Mouse (Mus musculus) CH12.LX (cell line): ENCODE data around the gene Lrp10. TPM values are rescaled to one million over a fixed set of nuclear protein-coding genes. Genes with fewer than 3 reads are reported as not detected.

Experiments used
- DNase-seq: peaks from one replicate; pipeline ENCODE4 v3.0.0-alpha.2; 2013; ENCODE audit errors: extremely low read depth
- H3K27ac ChIP-seq: 2 replicates; pipeline ENCODE4 v1.5.1; 2012; ENCODE audit warnings: low read depth, mild to moderate bottlenecking, control low read depth, moderate library complexity; ENCODE audit not compliant: insufficient read depth
- H3K27me3 ChIP-seq: replicated peaks from 2 replicates; pipeline ENCODE3; 2012; ENCODE audit warnings: inconsistent platforms
- H3K36me3 ChIP-seq, 2 experiments: replicated peaks in 1 of 2; 2 replicates each; pipeline versions ENCODE3 to v1.6.1; 2012; ENCODE audit warnings: inconsistent platforms in 1 of 2, low read length in 1 of 2, mild to moderate bottlenecking in 1 of 2, mixed read lengths in 1 of 2, moderate library complexity in 1 of 2; ENCODE audit not compliant: control insufficient read depth in 1 of 2, insufficient read depth in 1 of 2
- H3K4me1 ChIP-seq, 2 experiments: 2 replicates each; pipeline ENCODE4 v1.6.1; 2012; ENCODE audit warnings: inconsistent platforms in 1 of 2, moderate library complexity in 1 of 2; ENCODE audit not compliant: insufficient read depth in 2 of 2, control insufficient read depth in 1 of 2
- H3K4me2 ChIP-seq: 2 replicates; pipeline ENCODE4 v1.6.1; 2012; ENCODE audit warnings: low read depth, mild to moderate bottlenecking, control low read depth; ENCODE audit not compliant: poor library complexity, insufficient read depth, severe bottlenecking
- H3K4me3 ChIP-seq, 3 experiments: fragments of 150-350 bp in 1 of 3; sonication (generic) in 1 of 3; replicated peaks in 1 of 3; 2 replicates each; pipeline versions ENCODE3 to v1.5.1; 2011 to 2012; ENCODE audit warnings: low read depth in 2 of 3, low read length in 2 of 3, mild to moderate bottlenecking in 2 of 3, moderate library complexity in 2 of 3, control low read depth in 1 of 3, improper control_type of control experiment in 1 of 3, inconsistent platforms in 1 of 3, mixed read lengths in 1 of 3; ENCODE audit not compliant: poor library complexity in 1 of 3
- H3K79me2 ChIP-seq: replicated peaks from 2 replicates; pipeline ENCODE4 v1.6.1; 2012; ENCODE audit warnings: mild to moderate bottlenecking, moderate library complexity; ENCODE audit not compliant: control insufficient read depth, poor library complexity, insufficient read depth, severe bottlenecking; ENCODE audit errors: extremely low read depth
- H3K9ac ChIP-seq: 2 replicates; pipeline ENCODE4 v1.6.1; 2012; ENCODE audit warnings: low read depth, mild to moderate bottlenecking, control low read depth, moderate library complexity; ENCODE audit not compliant: insufficient read depth
- H3K9me3 ChIP-seq: replicated peaks from 2 replicates; pipeline ENCODE3; 2012; ENCODE audit warnings: low read length, inconsistent platforms, mixed read lengths
- CHD2 ChIP-seq: IDR thresholded peaks from 2 replicates; pipeline ENCODE4 v1.6.1; 2011; ENCODE audit warnings: low read length, improper control_type of control experiment
- HCFC1 ChIP-seq: IDR thresholded peaks from 2 replicates; pipeline ENCODE4 v1.6.1; 2012; ENCODE audit warnings: low read depth, mild to moderate bottlenecking, inconsistent platforms, low read length, improper control_type of control experiment
- JUND ChIP-seq: conservative IDR thresholded peaks from 2 replicates; pipeline ENCODE4 v1.6.1; 2011; ENCODE audit warnings: low read depth, low read length, improper control_type of control experiment
- MAZ ChIP-seq: IDR thresholded peaks from 2 replicates; pipeline ENCODE4 v1.6.1; 2012; ENCODE audit warnings: low read depth, mild to moderate bottlenecking, inconsistent platforms, low read length, improper control_type of control experiment, moderate library complexity
- MEF2A ChIP-seq: IDR thresholded peaks from 2 replicates; pipeline ENCODE4 v1.6.1; 2014; ENCODE audit warnings: low read depth, mild to moderate bottlenecking, inconsistent platforms, low read length, improper control_type of control experiment, borderline replicate concordance
- MXI1 ChIP-seq: IDR thresholded peaks from 2 replicates; pipeline ENCODE4 v1.6.1; 2011; ENCODE audit warnings: mild to moderate bottlenecking, low read depth, low read length, improper control_type of control experiment
- TCF12 ChIP-seq: IDR thresholded peaks from 2 replicates; pipeline ENCODE4 v1.6.1; 2014; ENCODE audit warnings: low read depth, mild to moderate bottlenecking, inconsistent platforms, low read length, improper control_type of control experiment
- USF2 ChIP-seq: conservative IDR thresholded peaks from 2 replicates; pipeline ENCODE4 v1.6.1; 2011; ENCODE audit warnings: low read depth, low read length, improper control_type of control experiment
- dilution Hi-C: fragments of 300-500 bp; cut with MboI; formaldehyde crosslinking; loops from 2 replicates; pipeline ENCODE4 v1.14.3; 2020; ENCODE audit warnings: low sequenced_read_pairs; ENCODE audit not compliant: extremely low pct_unique_long_range_greater_than_20kb, extremely low pct_ligation_motif_present
- in situ Hi-C: fragments of 300-500 bp; cut with MboI; formaldehyde crosslinking; loops from 3 replicates; pipeline ENCODE4 v1.14.3; 2019; ENCODE audit warnings: low sequenced_read_pairs, low pct_ligation_motif_present, low pct_unique_long_range_greater_than_20kb, mixed read lengths
- polyA plus RNA-seq: library from polyadenylated mRNA; unstranded; fragments of >175 nt; gene quantifications from 2 replicates; pipeline ENCODE4 v1.2.1, GENCODE M21; 2012; ENCODE audit warnings: low read depth; ENCODE audit not compliant: insufficient read length
- total RNA-seq, 2 experiments: library from RNA; depleted of rRNA; stranded (reverse); fragments of 300-350 nt in 1 of 2; fragments of >200 nt in 1 of 2; gene quantifications; 2 replicates each; pipeline ENCODE4 v1.2.3; 2012 to 2014

Gene Lrp10
- total and polyA plus RNA-seq, 3 experiments, result 28.7 to 79.8 (median 60.0) TPM

GRCm38 (mm10) chr14:54432837-54433830 is 30.8 kb upstream of the Lrp10 start:
- no peaks in the 10 kb centered on the region for H3K79me2 ChIP-seq
- H3K27ac ChIP-seq, result no peak overlapping the region
- TF ChIP-seq CHD2 (0 out of 2 replicates have a peak, but pooled peaks have one; percentile 21), HCFC1 (no peak)
- in situ Hi-C loops, result loop anchor here (10.0 kb wide), 1 partner anchor 198 kb away; no protein-coding TSS in a partner anchor
- H3K4me1 ChIP-seq, result peaks cover 14 to 28% of the 10 kb centered on the region in 2 experiments
- H3K4me3 ChIP-seq, result no peak overlapping the region
- H3K9me3 ChIP-seq, result no peaks in the 10 kb centered on the region
- H3K9ac ChIP-seq, result no peak overlapping the region
- no peak overlapping the region for H3K4me2 ChIP-seq
- dilution Hi-C loops, result no loop called here
- no peaks in the 10 kb centered on the region for H3K27me3 ChIP-seq
- peaks cover 13 to 28% of the 10 kb centered on the region in 2 experiments for H3K36me3 ChIP-seq
- DNase-seq, result no peak

DNA sequence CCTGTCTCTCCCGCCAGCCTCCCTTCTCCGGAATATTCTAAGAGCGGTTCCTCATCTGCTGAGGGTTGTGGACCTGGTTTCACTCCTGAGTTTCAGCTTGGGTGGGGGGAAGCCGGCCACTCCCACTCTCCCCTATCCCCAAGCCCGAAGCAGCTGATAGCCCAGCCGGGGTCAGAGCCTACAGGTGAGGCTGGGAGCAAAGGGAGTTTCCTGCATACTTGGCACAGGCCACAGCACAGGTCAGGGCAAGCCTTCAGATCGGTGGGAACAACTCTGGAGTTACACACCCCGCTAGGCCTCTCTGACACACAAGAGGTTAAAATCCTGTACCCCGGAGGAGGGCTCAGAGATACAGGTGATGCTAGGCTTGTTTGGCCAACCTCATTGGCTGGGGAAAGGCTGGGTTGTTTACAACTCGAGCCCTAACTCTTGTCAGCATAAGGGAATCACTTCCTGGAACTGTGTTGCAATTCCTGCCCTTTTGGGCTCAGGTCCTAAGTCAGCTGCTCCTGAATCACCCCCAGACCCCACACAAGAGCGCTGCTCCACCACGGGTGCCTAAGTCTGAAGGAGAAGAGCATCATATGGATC is 29.9 kb upstream of the Lrp10 start:
- H3K4me3 ChIP-seq, result no peak overlapping the region
- peaks cover 10 to 20% of the 10 kb centered on the region in 2 experiments for H3K36me3 ChIP-seq
- H3K27ac ChIP-seq, result no peak overlapping the region
- no peaks in the 10 kb centered on the region for H3K9me3 ChIP-seq
- dilution Hi-C loops (no loop called here), in situ Hi-C loops (loop anchor here (10.0 kb wide), 1 partner anchor 199 kb away; no protein-coding TSS in a partner anchor)
- no peaks in the 10 kb centered on the region for H3K27me3 ChIP-seq
- H3K9ac ChIP-seq, result no peak overlapping the region
- no peak overlapping the region for H3K4me2 ChIP-seq
- no peaks in the 10 kb centered on the region for H3K79me2 ChIP-seq
- DNase-seq, result no peak
- TF ChIP-seq USF2 (no peak), TCF12 (no peak), HCFC1 (no peak), MXI1 (no peak), MEF2A (no peak), JUND (no peak), MAZ (no peak)
- peaks cover 14 to 24% of the 10 kb centered on the region in 2 experiments for H3K4me1 ChIP-seq
